Mouse (Mus musculus) Patski (cell line): ENCODE measurements around the gene Trappc10. TPM values are rescaled to one million over a fixed set of nuclear protein-coding genes. Genes with fewer than 3 reads are reported as not detected.

Experiments used
- ATAC-seq: fragments of 100-300 bp; one replicate; pipeline ENCODE4 v1.8.0; 2021
- CTCF ChIA-PET: fragments of 350-600 bp; sonication (Branson Sonifier 250); formaldehyde crosslinking; loops from one replicate; lab custom pipeline; 2022; ENCODE audit warnings: inconsistent platforms; lab: Charles Lee
- POLR2A ChIA-PET: fragments of 350-600 bp; sonication (Branson Sonifier 250); formaldehyde crosslinking; loops from one replicate; lab custom pipeline; 2022; ENCODE audit warnings: antibody characterized with exemption, inconsistent platforms; lab: Charles Lee
- DNase-seq: peaks from one replicate; pipeline ENCODE4 v3.0.0-alpha.2; 2011; ENCODE audit warnings: low read depth, low spot score
- H3K27me3 ChIP-seq: fragments of 371-371 bp; one replicate; pipeline ENCODE4 v1.5.1; 2021
- CTCF ChIP-seq: fragments of 100-300 bp; IDR thresholded peaks from one replicate; pipeline ENCODE4 v1.5.1; 2021
- in situ Hi-C: fragments of 300-500 bp; cut with MboI; formaldehyde crosslinking; loops from 3 replicates; pipeline ENCODE4 v1.11.1; 2018; ENCODE audit warnings: low pct_unique_long_range_greater_than_20kb, mixed read lengths
- polyA plus RNA-seq: library from polyadenylated mRNA; unstranded; gene quantifications from one replicate; pipeline ENCODE4 v1.2.3, GENCODE M21; 2021

Trappc10 gene
- polyA plus RNA-seq, 1 experiment from 2014 or later: 40.0 TPM

DNA sequence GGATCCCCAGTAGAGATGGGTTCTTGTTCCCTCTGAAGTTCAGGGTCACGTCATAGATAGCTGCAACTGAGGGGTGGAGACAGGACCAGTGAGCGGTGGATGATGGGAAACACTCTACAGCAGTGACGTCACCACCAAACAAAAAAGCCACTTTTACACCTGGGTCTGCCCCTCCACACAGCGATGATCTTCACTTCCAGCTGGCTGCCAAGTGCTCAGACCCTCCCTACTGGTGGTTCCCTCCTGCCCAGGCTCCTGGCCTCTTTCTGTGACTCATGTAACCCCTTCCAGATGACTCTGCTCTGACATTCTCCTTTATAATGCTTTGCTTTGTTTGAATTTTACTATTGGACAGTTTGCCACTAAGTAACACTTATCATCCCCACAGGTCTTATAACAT is 38.0 kb upstream of the Trappc10 start:
- TF ChIP-seq CTCF: no peak
- DNase-seq (no peak), ATAC-seq (no peak)
- POLR2A ChIA-PET: no interaction called here
- in situ Hi-C loops: no loop called here
- H3K27me3 ChIP-seq: no peaks in the 10 kb centered on the region
- CTCF ChIA-PET: interaction anchor here (1.1 kb wide), 1 partner anchor 9 kb away, joined by 3 read pairs; no protein-coding TSS in a partner anchor

DNA sequence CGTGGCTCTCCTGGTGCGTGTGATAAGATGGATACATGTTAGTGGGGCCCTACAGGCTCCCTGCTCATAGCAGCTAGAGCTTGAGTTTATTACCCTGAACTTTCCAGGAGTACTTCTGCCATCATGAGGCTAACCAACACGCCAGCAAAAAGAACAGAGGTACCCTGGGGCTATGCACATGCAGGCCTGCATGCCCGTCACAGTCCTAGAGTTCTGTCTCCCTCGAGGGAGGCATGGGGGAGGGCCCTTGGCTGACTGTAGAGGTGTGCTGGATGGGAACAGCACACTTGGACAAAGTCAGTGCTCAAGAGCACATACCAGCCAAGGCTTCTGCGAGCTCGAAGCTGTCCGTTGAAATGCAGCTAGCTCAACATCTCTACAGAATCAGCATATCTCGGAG is 36.0 kb upstream of the Trappc10 start:
- ATAC-seq (no peak), DNase-seq (no peak)
- in situ Hi-C loops: no loop called here
- H3K27me3 ChIP-seq: no peaks in the 10 kb centered on the region
- ChIA-PET POLR2A (no interaction called here), CTCF (interaction anchor here (0.6 to 4.3 kb wide), 3 partner anchors 42 to 111 kb away, joined by 4 to 28 read pairs (median 7); no protein-coding TSS in a partner anchor)
- no peak for TF ChIP-seq CTCF

DNA sequence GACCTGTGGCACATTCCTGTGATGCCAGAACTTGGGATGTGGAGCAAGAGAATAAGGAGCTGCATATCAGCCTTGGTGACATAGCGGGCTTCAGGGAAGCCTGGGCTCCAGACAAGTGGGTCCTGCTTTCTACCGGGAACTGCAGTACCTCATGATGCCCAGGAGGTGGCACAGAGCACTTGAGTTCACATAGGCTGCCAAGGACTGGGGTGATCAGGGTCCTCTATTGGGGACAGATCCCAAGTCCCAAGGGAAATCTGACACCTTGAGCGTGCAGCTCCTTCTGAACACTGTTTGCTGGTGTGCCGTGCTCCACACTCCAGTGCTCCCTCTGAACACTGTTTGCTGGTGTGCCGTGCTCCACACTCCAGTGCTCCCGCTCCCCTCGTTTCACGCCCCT is 34.8 kb upstream of the Trappc10 start:
- ChIA-PET CTCF (interaction anchor here (0.7 to 4.3 kb wide), 19 partner anchors 11 to 161 kb away, joined by 3 to 28 read pairs (median 3); no protein-coding TSS in a partner anchor), POLR2A (no interaction called here)
- no peaks in the 10 kb centered on the region for H3K27me3 ChIP-seq
- TF ChIP-seq CTCF: no peak
- in situ Hi-C loops: loop anchor here (5.0 kb wide), 1 partner anchor 113 kb away; no protein-coding TSS in a partner anchor
- ATAC-seq: no peak
- no peak for DNase-seq

DNA sequence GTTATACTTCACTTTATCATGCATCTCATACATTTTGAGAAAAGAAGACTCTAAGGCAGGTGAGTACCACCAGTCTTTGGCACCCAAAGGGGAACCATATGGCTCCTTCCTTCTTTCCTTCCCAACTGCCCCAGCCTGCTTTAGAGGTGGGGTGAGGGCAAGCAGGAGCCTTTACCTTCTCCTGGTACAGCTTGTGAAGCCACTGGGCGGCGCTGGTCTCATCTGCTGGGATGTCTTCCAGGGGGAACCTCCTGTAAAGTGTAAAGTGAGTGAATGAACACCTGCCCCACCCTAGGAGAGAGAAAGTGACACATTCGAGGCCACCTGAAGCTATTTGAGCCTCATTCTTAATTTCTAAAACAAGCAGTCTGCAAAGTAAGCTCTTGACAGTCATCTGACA is 33.4 kb upstream of the Trappc10 start:
- ChIA-PET CTCF (interaction anchor here (1.1 to 4.3 kb wide), 2 partner anchors 114 to 132 kb away, joined by 4 to 28 read pairs; no protein-coding TSS in a partner anchor), POLR2A (no interaction called here)
- no peaks in the 10 kb centered on the region for H3K27me3 ChIP-seq
- in situ Hi-C loops: loop anchor here (5.0 kb wide), 1 partner anchor 114 kb away; no protein-coding TSS in a partner anchor
- ATAC-seq (no peak), DNase-seq (no peak)
- no peak for TF ChIP-seq CTCF

DNA sequence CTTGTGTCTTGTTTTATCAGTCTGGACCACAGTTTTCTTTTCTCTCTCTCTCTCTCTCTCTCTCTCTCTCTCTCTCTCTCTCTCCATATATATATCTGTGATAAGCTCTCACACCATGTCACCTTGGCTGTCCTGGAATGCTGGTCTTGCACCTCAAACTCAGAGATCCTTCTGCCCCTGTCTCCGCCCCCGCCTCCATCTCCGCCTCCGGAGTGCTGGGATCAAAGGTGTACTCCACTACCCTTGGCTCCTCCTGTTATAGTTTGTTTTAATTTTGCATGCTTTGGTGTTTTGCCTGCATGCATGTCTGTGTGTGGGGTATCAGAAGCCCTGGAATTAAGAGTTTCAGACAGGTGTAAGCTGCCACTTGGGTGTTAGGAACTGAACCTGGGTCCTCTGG is 31.8 kb upstream of the Trappc10 start:
- no peak for ATAC-seq
- H3K27me3 ChIP-seq: no peaks in the 10 kb centered on the region
- CTCF ChIA-PET: no interaction called here
- POLR2A ChIA-PET: interaction anchor here (0.5 to 0.8 kb wide), 2 partner anchors 8 to 243 kb away, joined by 3 to 5 read pairs; no protein-coding TSS in a partner anchor
- in situ Hi-C loops: loop anchor here (5.0 kb wide), 1 partner anchor 116 kb away; no protein-coding TSS in a partner anchor
- no peak for DNase-seq
- TF ChIP-seq CTCF: no peak

DNA sequence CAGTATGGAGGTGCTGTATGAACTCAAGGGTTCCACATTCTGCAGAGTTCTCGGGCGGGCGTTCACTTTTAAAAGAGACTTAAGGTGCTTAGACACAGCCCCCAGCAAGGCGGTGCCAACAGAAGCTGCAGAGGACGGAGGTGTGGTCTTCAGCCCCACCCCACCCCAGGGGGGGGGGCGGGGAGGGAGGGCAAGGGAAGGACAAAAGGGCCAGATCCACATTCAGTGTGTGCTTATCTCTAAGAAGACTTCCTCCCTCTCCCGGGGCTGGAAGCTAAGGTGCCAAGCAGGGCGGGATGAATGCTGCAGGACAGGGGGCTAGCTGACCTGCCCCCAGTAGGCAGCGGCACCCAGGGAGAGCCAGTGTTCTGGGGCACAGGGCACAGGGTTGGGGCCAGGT is 28.5 kb upstream of the Trappc10 start:
- H3K27me3 ChIP-seq: no peaks in the 10 kb centered on the region
- ATAC-seq (no peak), DNase-seq (no peak)
- ChIA-PET CTCF (interaction anchor here (0.7 to 1.2 kb wide), 2 partner anchors 9 to 119 kb away, joined by 3 read pairs; no protein-coding TSS in a partner anchor), POLR2A (no interaction called here)
- TF ChIP-seq CTCF: no peak
- in situ Hi-C loops: no loop called here

DNA sequence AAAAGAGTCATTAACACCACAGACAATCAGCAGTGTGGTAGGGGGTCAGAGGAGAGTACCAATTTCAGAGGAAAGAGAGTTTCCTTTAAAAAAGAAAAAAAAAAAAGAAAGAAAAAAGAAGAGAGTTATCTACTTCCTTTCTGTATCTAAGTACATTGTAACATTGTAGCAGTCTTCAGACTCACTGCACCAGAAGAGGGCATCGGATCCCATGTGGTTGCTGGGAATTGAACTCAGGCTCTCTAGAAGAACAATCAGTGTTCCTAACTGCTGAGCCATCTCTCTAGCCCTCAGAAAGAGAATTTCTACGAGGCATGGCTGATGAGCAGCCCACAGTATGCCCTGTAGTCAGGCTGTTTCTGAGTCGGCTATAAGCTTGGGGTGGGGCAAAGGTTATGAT is 21.4 kb upstream of the Trappc10 start:
- ChIA-PET CTCF (interaction anchor here (1.3 kb wide), 1 partner anchor 126 kb away, joined by 3 read pairs; no protein-coding TSS in a partner anchor), POLR2A (no interaction called here)
- in situ Hi-C loops: no loop called here
- ATAC-seq: no peak
- no peak for DNase-seq
- no peaks in the 10 kb centered on the region for H3K27me3 ChIP-seq
- TF ChIP-seq CTCF: no peak

DNA sequence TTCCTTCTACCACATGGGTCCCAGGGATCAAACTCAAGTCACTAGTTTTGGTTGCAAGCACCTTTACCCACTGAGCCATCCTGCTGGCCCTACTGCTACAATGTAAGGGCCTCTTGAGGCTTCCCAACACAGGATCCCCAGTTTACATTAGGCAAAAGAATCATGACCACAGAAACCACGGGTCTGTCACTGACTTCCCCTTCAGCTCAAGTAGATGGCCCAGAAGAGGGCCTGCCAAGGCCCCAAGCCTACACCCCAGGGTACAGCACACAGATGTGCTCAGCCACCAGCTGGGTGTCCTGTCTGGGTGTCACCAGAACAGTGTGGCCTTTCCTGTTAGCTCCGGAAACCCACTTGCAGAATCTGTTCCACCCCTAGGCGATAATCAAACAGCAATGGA is 20.3 kb upstream of the Trappc10 start:
- ChIA-PET CTCF (no interaction called here), POLR2A (no interaction called here)
- in situ Hi-C loops: no loop called here
- DNase-seq (no peak), ATAC-seq (no peak)
- TF ChIP-seq CTCF: no peak
- no peaks in the 10 kb centered on the region for H3K27me3 ChIP-seq

DNA sequence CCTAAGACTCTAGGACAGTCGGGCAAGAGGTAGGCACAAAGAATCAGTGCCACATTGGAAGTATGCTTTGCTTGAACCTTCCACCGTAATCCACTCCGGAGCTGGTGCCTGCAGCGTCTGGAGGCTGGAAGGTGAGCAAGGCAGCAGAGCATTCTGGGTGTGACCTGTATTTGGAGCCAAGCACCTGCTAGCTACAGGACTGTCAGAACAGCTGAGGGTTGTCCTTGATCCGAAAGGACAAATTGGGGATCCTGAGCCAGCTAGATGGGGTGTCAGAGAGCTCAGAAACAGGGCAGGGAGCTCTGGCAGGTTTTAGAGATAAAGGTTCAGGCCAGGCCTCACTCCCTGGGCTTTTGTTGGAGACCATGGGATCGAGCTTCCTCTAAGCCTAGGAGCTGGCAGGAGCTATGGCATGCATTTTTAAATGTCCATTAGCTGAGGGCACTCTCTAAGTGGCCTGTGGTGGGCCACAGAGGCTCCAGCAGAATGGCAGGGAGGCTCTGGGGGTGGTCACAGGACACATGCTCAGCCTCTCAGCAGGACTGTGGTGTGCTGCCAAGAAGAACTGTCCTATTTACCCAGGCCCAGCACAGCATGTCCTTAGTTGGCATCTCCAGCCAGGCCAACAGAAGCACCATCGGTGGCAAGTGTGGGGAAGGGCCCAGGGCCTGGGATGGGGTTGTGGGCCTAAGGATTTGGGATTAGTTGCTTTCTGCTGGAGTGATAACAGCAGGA is 16.6 kb upstream of the Trappc10 start:
- in situ Hi-C loops: no loop called here
- DNase-seq: no peak
- CTCF ChIA-PET: interaction anchor here (0.8 to 1.6 kb wide), 3 partner anchors 13 to 133 kb away, joined by 3 to 5 read pairs (median 3); no protein-coding TSS in a partner anchor
- no peak for ATAC-seq
- TF ChIP-seq CTCF: no peak
- no peaks in the 10 kb centered on the region for H3K27me3 ChIP-seq
- POLR2A ChIA-PET: no interaction called here

DNA sequence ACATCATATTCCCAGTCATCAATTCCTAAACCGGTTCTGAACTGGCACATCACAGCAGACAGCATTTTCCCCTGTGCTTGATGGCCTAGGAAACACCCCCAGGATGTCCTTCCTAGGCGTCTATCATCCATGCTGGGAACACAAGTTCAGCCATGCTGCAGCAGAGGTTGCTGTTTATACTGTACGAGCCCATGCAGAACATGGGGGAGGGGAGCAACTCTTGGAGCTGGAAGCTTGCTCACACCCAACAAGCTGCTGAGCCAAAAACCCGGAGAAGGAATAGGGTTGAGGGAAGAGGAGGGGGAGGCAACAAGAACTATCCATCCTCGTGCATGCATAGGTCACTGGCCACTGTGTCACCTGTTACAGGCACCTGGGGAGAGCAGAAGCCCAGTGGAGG is 15.9 kb upstream of the Trappc10 start:
- TF ChIP-seq CTCF: no peak
- DNase-seq (no peak), ATAC-seq (no peak)
- no peaks in the 10 kb centered on the region for H3K27me3 ChIP-seq
- POLR2A ChIA-PET: no interaction called here
- in situ Hi-C loops: no loop called here
- CTCF ChIA-PET: no interaction called here

DNA sequence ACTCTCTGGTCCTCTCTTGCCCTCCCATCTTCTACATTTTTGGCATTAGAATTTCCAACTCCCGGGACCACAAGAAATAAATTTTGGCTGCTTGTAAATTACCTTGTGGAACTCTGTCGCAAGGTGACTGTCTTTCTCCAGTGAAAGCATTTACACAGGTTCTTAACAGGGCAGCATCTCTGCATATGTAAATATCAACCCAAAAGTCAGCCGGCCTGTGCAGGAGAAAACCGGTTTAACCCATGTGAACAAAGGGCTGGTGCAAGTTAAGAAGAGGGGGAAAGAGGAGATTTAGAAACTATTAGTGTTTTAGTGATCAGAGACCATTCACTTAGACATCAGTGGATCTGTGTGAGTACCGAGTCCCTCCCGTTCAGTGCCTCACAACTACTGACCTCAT is 15.3 kb upstream of the Trappc10 start:
- no peak for TF ChIP-seq CTCF
- in situ Hi-C loops: no loop called here
- ChIA-PET CTCF (no interaction called here), POLR2A (no interaction called here)
- ATAC-seq: no peak
- DNase-seq: no peak
- H3K27me3 ChIP-seq: no peaks in the 10 kb centered on the region
